ENCODE assay signal across 9 mouse cellular contexts in genomic region chr1:135148476-135148875, GRCm38 (mm10). TPM values are rescaled to one million over a fixed set of nuclear protein-coding genes. Genes with fewer than 3 reads are reported as not detected.
A peak's percentile ranks its signal among the peaks of the same experiment; 100 is the strongest.
DNase-seq lines count a peak whose midpoint lies in the region; ATAC-seq and TF ChIP-seq lines count a peak whose summit lies in the region.
"Had no signal": no experiment of that assay in that cellular context is flagged by ENCODE, and none has a peak within 500 bp of the region (broad histone marks: within the 10 kb centered on the region; RNA-seq: fewer than 3 reads in every experiment).

No protein-coding gene starts in this region.

- H3K9ac ChIP-seq in ES-Bruce4 (ENCODE audit: low read depth, poor library complexity, severe bottlenecking), result peak overlapping the region; percentile 73
- H3K9ac ChIP-seq in forebrain, postnatal 0 days, result peak overlapping the region; percentile 99
- H3K9ac ChIP-seq in liver, embryonic 15.5 days, result no peak overlapping the region

- H3K27me3 ChIP-seq in heart, embryonic 10.5 days (ENCODE audit: insufficient read depth, poor library complexity, severe bottlenecking), result peaks cover 48% of the 10 kb centered on the region
- H3K27me3 ChIP-seq in ES-Bruce4 (ENCODE audit: control insufficient read depth, insufficient read depth, low read length, poor library complexity, severe bottlenecking), result no peaks in the 10 kb centered on the region
- H3K27me3 ChIP-seq in forebrain, postnatal 0 days (ENCODE audit: insufficient read depth, low read length), result no peaks in the 10 kb centered on the region
- H3K27me3 ChIP-seq in liver, embryonic 15.5 days, result peaks cover 16% of the 10 kb centered on the region

- no peak for ATAC-seq in forebrain, postnatal 0 days
- ATAC-seq in liver, embryonic 15.5 days (ENCODE audit: insufficient read depth), result no peak
- ATAC-seq in monocyte, adult 5-6 weeks (replicated peaks; ENCODE audit: insufficient number of reproducible peaks, low FRiP score, low TSS enrichment, poor library complexity, severe bottlenecking), result no peak
- no peak for ATAC-seq in erythroid progenitor cell, adult 5-6 weeks (replicated peaks; ENCODE audit: low FRiP score, poor library complexity, severe bottlenecking)

- H3K4me2 ChIP-seq in forebrain, postnatal 0 days (ENCODE audit: low read depth), result peak overlapping the region; percentile 91
- peak overlapping the region; percentile 100 for H3K4me2 ChIP-seq in liver, embryonic 15.5 days

- no peaks in the 10 kb centered on the region for H3K9me3 ChIP-seq in heart, embryonic 10.5 days
- H3K9me3 ChIP-seq in ES-Bruce4 (replicated peaks; ENCODE audit: control insufficient read depth, insufficient read depth, low read length, poor library complexity, severe bottlenecking), result no peaks in the 10 kb centered on the region
- no peaks in the 10 kb centered on the region for H3K9me3 ChIP-seq in forebrain, postnatal 0 days (ENCODE audit: low read length)
- no peaks in the 10 kb centered on the region for H3K9me3 ChIP-seq in liver, embryonic 15.5 days (replicated peaks)

- no peak for TF ChIP-seq EP300 in ES-Bruce4 (IDR thresholded peaks at IDR 0.05; ENCODE audit: insufficient read depth, low read depth, low read length)

- intact Hi-C loops in heart, postnatal 36 days (cut with DNase I), result no loop called here

- no peak for TF ChIP-seq POLR2A in ES-Bruce4 (IDR thresholded peaks at IDR 0.05; ENCODE audit: insufficient read depth, low read length)

- no peak for TF ChIP-seq CTCF in ES-Bruce4 (IDR thresholded peaks at IDR 0.05; ENCODE audit: low read depth, low read length)
- TF ChIP-seq CTCF in forebrain, postnatal 0 days (IDR thresholded peaks at IDR 0.05; ENCODE audit: low read depth), result no peak

- H3K4me1 ChIP-seq in heart, embryonic 10.5 days, result peaks cover 23% of the 10 kb centered on the region
- H3K4me1 ChIP-seq in ES-Bruce4 (ENCODE audit: control insufficient read depth, insufficient read depth, low read length), result no peaks in the 10 kb centered on the region
- peaks cover 6% of the 10 kb centered on the region for H3K4me1 ChIP-seq in forebrain, postnatal 0 days (ENCODE audit: insufficient read depth)
- peaks cover 29% of the 10 kb centered on the region for H3K4me1 ChIP-seq in liver, embryonic 15.5 days (replicated peaks)

- no peak for DNase-seq in heart, embryonic 10.5 days (ENCODE audit: low spot score)
- DNase-seq in heart, postnatal 36 days, result no peak
- DNase-seq in forebrain, postnatal 0 days, result no peak
- DNase-seq in thymus, postnatal 14 days, result no peak

- 77% methylated on average over 4 of the region's 4 CpGs for WGBS in heart, embryonic 10.5 days
- WGBS in forebrain, postnatal 0 days, result 51% methylated on average over 4 of the region's 4 CpGs
- WGBS in liver, embryonic 15.5 days (ENCODE audit: insufficient replicate concordance), result 80% methylated on average over 4 of the region's 4 CpGs

- peaks cover 10% of the 10 kb centered on the region; the same call in 1 of the 2 replicates for H3K36me3 ChIP-seq in heart, embryonic 10.5 days
- H3K36me3 ChIP-seq in ES-Bruce4 (ENCODE audit: control insufficient read depth, insufficient read depth, low read length, poor library complexity, severe bottlenecking), result no peaks in the 10 kb centered on the region
- peaks cover 21% of the 10 kb centered on the region for H3K36me3 ChIP-seq in forebrain, postnatal 0 days (ENCODE audit: insufficient read depth)
- 0 out of 2 replicates have a peak, but pooled peaks cover 3% of the 10 kb centered on the region for H3K36me3 ChIP-seq in liver, embryonic 15.5 days (replicated peaks)

- H3K4me3 ChIP-seq in heart, embryonic 10.5 days, result peak overlapping the region; percentile 96
- peak overlapping the region; percentile 90 for H3K4me3 ChIP-seq in ES-Bruce4 (ENCODE audit: low read depth, low read length)
- H3K4me3 ChIP-seq in forebrain, postnatal 0 days (ENCODE audit: low read depth, low read length), result peak overlapping the region; percentile 98
- peak overlapping the region; percentile 78 for H3K4me3 ChIP-seq in liver, embryonic 15.5 days (replicated peaks)

- no peak overlapping the region for H3K27ac ChIP-seq in heart, embryonic 10.5 days
- no peak overlapping the region for H3K27ac ChIP-seq in ES-Bruce4 (ENCODE audit: insufficient read depth, low read length)
- peak overlapping the region; percentile 97 for H3K27ac ChIP-seq in forebrain, postnatal 0 days (ENCODE audit: low read depth, low read length)
- H3K27ac ChIP-seq in liver, embryonic 15.5 days (replicated peaks), result no peak overlapping the region

RNA-seq across cellular contexts. Expression of gene Arl8a, which starts 1.9 kb away (rescaled TPM):
- 28.0 and 36.5 TPM in 2 replicates for polyA plus RNA-seq in heart, embryonic 10.5 days (2016; fragmentation: Nextera tagmentation; extraction: Ambion mirVana)
- 10 to 100 TPM; 21.1 to 26.7 TPM for total RNA-seq in heart, postnatal 36 days (2021)
- polyA plus RNA-seq in ES-Bruce4 (2011; ENCODE audit: insufficient read depth, insufficient read length, low read depth, missing spikeins), result 94.4 and 106 TPM in 2 replicates
- total RNA-seq in forebrain, postnatal 0 days (2014; rRNA removed), result 315 and 344 TPM in 2 replicates
- polyA plus RNA-seq in forebrain, postnatal 0 days (2015; fragmentation: Nextera tagmentation; extraction: Ambion mirVana), result 428 and 457 TPM in 2 replicates
- polyA plus RNA-seq in liver, embryonic 15.5 days (2015; fragmentation: Nextera tagmentation; extraction: Ambion mirVana), result 11.2 and 12.4 TPM in 2 replicates
- 52.6 to 85.7 TPM (median 55.1 TPM) in 3 replicates for total RNA-seq in monocyte, adult 5-6 weeks (2017)
- total RNA-seq in erythroid progenitor cell, adult 5-6 weeks (2015; ENCODE audit: low replicate concordance), result 19.3 and 21.3 TPM in 2 replicates
- 12.3 and 17.8 TPM in 2 replicates for total RNA-seq in erythroid progenitor cell, adult 5-6 weeks (2017; ENCODE audit: low replicate concordance)

RNA-seq across cellular contexts. Expression of gene Ptpn7, which starts 16.0 kb away (rescaled TPM):
- 1.5 and 5.0 TPM in 2 replicates for polyA plus RNA-seq in heart, embryonic 10.5 days (2016; fragmentation: Nextera tagmentation; extraction: Ambion mirVana)
- under 1 TPM; 0.69 to 0.70 TPM for total RNA-seq in heart, postnatal 36 days (2021)
- polyA plus RNA-seq in ES-Bruce4 (2011; ENCODE audit: insufficient read depth, insufficient read length, low read depth, missing spikeins), result 1.5 and 1.8 TPM in 2 replicates
- 0.10 and 0.31 TPM in 2 replicates for total RNA-seq in forebrain, postnatal 0 days (2014; rRNA removed)
- polyA plus RNA-seq in forebrain, postnatal 0 days (2015; fragmentation: Nextera tagmentation; extraction: Ambion mirVana), result 0.12 and 0.15 TPM in 2 replicates
- polyA plus RNA-seq in liver, embryonic 15.5 days (2015; fragmentation: Nextera tagmentation; extraction: Ambion mirVana), result 10.7 and 10.9 TPM in 2 replicates
- 25.1 to 87.0 TPM (median 26.0 TPM) in 3 replicates for total RNA-seq in monocyte, adult 5-6 weeks (2017)
- 8.3 and 12.2 TPM in 2 replicates for total RNA-seq in erythroid progenitor cell, adult 5-6 weeks (2015; ENCODE audit: low replicate concordance)
- total RNA-seq in erythroid progenitor cell, adult 5-6 weeks (2017; ENCODE audit: low replicate concordance), result 10.8 and 11.9 TPM in 2 replicates

RNA-seq across cellular contexts. Expression of gene Gpr37l1, which starts 19.0 kb away (rescaled TPM):
- not detected in 2 replicates for polyA plus RNA-seq in heart, embryonic 10.5 days (2016; fragmentation: Nextera tagmentation; extraction: Ambion mirVana)
- 1 to 10 TPM in 1 of 2 experiments, under 1 TPM in 1; 0.92 to 1.0 TPM for total RNA-seq in heart, postnatal 36 days (2021)
- polyA plus RNA-seq in ES-Bruce4 (2011; ENCODE audit: insufficient read depth, insufficient read length, low read depth, missing spikeins), result not detected in 2 replicates
- 5.9 and 11.2 TPM in 2 replicates for total RNA-seq in forebrain, postnatal 0 days (2014; rRNA removed)
- 5.3 and 7.6 TPM in 2 replicates for polyA plus RNA-seq in forebrain, postnatal 0 days (2015; fragmentation: Nextera tagmentation; extraction: Ambion mirVana)
- polyA plus RNA-seq in liver, embryonic 15.5 days (2015; fragmentation: Nextera tagmentation; extraction: Ambion mirVana), result not detected in 2 replicates
- total RNA-seq in monocyte, adult 5-6 weeks (2017), result not detected in 3 replicates
- not detected in 2 replicates for total RNA-seq in erythroid progenitor cell, adult 5-6 weeks (2015; ENCODE audit: low replicate concordance)
- not detected in 2 replicates for total RNA-seq in erythroid progenitor cell, adult 5-6 weeks (2017; ENCODE audit: low replicate concordance)
- polyA plus RNA-seq: C2C12 had no signal

RNA-seq across cellular contexts. Expression of gene Lgr6, which starts 43.4 kb away (rescaled TPM):
- 0.49 and 0.64 TPM in 2 replicates for polyA plus RNA-seq in heart, embryonic 10.5 days (2016; fragmentation: Nextera tagmentation; extraction: Ambion mirVana)
- total RNA-seq in heart, postnatal 36 days (2021), result 10 to 100 TPM; 15.6 to 19.8 TPM
- 0.26 and 0.81 TPM in 2 replicates for polyA plus RNA-seq in ES-Bruce4 (2011; ENCODE audit: insufficient read depth, insufficient read length, low read depth, missing spikeins)
- total RNA-seq in forebrain, postnatal 0 days (2014; rRNA removed), result 1.8 and 2.8 TPM in 2 replicates
- polyA plus RNA-seq in forebrain, postnatal 0 days (2015; fragmentation: Nextera tagmentation; extraction: Ambion mirVana), result 1.1 and 1.6 TPM in 2 replicates
- polyA plus RNA-seq in liver, embryonic 15.5 days (2015; fragmentation: Nextera tagmentation; extraction: Ambion mirVana), result 0.18 and 0.25 TPM in 2 replicates
- total RNA-seq in monocyte, adult 5-6 weeks (2017), result 0.10 to 0.32 TPM in 2 of 3 replicates, not detected in the other
- not detected in 2 replicates for total RNA-seq in erythroid progenitor cell, adult 5-6 weeks (2015; ENCODE audit: low replicate concordance)
- total RNA-seq in erythroid progenitor cell, adult 5-6 weeks (2017; ENCODE audit: low replicate concordance), result not detected in 2 replicates
